Mouse (Mus musculus): ENCODE results near the gene Arid4a.

Arid4a gene

GRCm38 (mm10) chr12:71015363-71016210 is at the start of gene Arid4a:
Gene Arid4a (plus strand): TSS chr12:71015990.
- in situ Hi-C loops (cut with MboI; ENCODE audit: unreplicated experiment in 2 of 2): no loop called here

- in situ Hi-C loops (cut with MboI; ENCODE audit: unreplicated experiment in 2 of 2): loop anchor here (5.0 to 25.0 kb wide), 6 partner anchors 80 to 1805 kb away; partner anchors contain the start of genes Dnaaf2 (in 1 of the 2), Gm49383 (in 1 of the 2), Lrr1 (in 1 of the 2) and Mgat2 (in 1 of the 2)
Observed at GRCm38 (mm10) chr12:70967581-70967980, 48.2 kb upstream of the Arid4a start.

DNA sequence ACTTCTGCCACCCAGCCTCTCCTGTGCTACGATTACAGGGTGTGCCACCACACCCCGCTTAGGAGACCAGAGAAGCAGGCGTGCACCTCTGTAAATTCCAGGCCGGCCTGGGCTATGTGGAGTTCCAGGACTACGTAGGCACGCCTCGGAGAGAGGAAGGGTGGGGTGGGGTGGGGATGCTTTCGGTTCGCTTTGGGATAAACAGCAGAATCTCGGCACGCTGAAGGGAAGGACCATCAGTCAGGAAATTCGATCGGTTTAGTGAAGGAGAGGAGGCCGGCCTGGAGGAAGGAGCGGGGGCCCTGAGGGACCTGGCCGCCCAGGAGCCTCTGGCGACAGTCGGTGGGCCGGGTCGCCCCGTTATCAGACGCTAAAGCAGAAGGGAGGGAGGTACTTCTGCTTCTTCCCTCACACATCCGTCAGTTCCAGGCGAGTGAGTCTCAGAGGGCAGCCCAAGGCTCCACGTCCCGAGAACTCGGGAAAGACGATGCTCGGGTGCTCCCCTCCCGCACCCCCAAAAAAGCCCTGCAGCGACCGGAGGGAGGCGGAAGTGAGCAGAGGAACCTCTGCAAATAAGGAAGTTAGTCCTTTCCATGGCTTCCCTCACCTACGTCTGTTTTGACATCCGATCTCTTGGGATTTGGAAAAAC is 47.5 kb upstream of the Arid4a start:
- in situ Hi-C loops (cut with MboI; ENCODE audit: unreplicated experiment in 2 of 2): loop anchor here (5.0 to 25.0 kb wide), 6 partner anchors 79 to 1806 kb away; partner anchors contain the start of genes Dnaaf2 (in 1 of the 2), Gm49383 (in 1 of the 2), Lrr1 (in 1 of the 2) and Mgat2 (in 1 of the 2)

DNA sequence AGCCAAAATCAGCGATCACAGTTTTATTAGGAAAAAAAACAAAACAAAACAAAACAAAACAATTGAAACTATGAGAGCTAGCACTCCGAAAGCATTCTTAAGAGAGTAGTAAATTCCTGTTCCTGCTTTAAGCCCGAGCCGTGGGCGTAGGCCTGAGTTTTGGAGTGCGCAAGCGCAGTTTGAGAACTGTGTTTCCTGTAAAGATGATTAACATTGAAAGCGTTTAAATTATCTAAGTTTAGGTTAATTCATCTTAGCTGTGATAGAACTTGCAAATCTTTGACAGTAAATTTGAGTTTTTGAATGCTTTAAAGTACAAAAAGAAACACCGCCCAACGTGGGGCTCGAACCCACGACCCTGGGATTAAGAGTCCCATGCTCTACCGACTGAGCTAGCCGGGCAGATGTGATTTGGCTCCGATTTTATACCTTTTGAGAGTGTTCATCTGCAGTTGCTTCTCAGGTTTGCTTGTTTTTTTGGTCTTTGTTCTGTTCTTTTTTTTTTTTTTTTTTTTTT is 46.9 kb upstream of the Arid4a start:
- in situ Hi-C loops (cut with MboI; ENCODE audit: unreplicated experiment in 2 of 2): loop anchor here (5.0 to 25.0 kb wide), 6 partner anchors 78 to 1807 kb away; partner anchors contain the start of genes Dnaaf2 (in 1 of the 2), Gm49383 (in 1 of the 2), Lrr1 (in 1 of the 2) and Mgat2 (in 1 of the 2)

DNA sequence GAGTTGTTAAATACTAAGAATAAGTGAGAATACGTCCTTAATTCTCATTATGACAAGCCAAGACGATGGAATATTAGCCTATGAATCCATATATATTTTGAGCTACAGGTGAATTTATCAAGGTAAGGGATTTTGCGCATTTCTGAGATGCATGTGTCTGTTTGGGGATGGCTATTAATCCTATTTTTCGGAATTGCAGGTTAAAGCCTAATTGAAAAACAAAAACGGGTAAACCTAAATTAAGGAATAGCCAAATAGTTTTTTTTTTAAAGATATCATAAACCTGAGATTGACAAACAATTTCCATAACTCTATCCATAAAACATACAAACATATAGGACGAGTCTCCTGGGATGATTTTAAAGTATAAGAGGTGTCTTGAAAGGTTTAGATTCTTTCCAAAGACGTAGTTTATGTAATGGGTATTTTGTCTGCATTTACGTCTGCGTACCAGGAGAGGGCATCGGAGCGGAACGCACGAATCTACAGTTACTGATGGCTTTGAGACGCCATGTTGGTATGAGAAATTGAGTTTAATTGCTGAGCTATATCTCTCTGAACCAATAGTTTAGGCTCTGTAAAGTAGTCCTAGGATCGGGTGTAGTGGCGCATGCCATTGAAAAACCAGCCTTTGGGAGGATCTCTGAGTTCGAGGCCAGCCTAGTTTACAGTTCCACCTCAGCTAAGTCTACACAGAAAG is 46.2 kb upstream of the Arid4a start:
- in situ Hi-C loops (cut with MboI; ENCODE audit: unreplicated experiment in 2 of 2): loop anchor here (5.0 to 25.0 kb wide), 8 partner anchors 43 to 1807 kb away; partner anchors contain the start of genes Dnaaf2 (in 1 of the 2), Gm49383 (in 1 of the 2), Lrr1 (in 1 of the 2) and Mgat2 (in 1 of the 2)

DNA sequence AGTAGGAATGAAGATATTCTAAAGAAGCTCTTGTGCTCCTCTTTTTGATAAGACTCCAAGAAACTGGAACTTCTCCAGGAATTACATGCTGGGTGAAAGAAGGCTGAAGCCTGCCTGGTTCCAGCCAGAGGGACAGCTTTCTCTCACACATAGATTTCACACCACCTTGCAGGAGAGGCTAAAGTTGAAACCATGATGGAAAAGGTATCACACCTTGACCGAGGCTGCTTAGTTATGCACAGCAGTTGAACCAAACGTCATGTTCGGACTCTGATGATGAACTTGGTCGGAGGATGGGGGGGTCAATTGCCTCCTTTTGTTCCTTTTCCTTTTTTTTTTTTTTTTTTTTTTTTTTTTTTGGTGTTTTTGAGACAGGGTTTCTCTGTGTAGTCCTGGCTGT is 42.0 kb upstream of the Arid4a start:
- in situ Hi-C loops (cut with MboI; ENCODE audit: unreplicated experiment in 2 of 2): loop anchor here (5.0 to 25.0 kb wide), 5 partner anchors 38 to 1812 kb away; partner anchors contain the start of genes Dnaaf2 (in 1 of the 2), Gm49383 (in 1 of the 2), Lrr1 (in 1 of the 2) and Mgat2 (in 1 of the 2)

DNA sequence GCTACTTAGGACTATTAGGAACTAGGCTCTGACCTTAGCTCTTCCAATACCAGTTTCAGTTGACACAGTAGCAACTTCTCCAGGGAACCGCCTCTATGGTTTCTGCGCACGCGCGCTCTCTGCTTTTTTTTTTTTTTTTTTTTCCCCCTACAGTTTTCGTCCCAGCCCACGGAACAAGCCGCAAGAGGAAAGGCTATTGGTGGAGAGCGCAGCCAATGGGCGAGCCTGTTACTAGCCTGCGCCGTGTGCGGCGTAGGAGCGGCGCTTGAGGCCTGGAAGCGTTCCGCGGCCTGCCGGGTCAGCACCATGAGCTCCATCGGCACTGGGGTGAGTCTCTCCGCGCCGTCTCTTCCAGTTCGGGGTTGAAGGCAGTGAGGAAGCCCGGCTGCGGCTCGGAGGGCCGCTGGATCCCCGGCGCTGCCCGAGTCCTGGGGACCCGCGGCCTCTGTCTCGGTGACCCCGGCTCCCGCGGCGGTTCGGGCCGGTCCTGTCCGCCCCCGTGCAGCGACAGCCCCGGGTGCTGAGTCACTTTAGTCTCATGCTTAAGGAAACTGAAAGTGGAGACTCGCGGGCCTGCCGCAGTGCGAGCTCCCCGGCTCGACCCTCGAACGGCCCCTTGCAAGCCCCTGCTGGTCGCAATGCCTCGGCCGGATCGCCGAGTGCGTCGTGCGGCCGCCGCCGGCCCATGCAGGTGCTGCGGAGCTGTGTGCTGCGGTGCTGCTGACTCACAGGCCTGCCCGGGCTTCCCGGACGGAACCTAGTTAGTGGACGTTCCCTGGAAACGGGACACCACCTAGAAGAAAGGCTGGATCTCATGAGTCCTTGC is 41.1 kb upstream of the Arid4a start, which contains the start of gene Psma3:
Gene Psma3, plus strand, starts transcription at position 181 of the 826 bp plus-strand sequence.
- in situ Hi-C loops (cut with MboI; ENCODE audit: unreplicated experiment in 2 of 2): loop anchor here (5.0 to 25.0 kb wide), 5 partner anchors 38 to 1812 kb away; partner anchors contain the start of genes Dnaaf2 (in 1 of the 2), Gm49383 (in 1 of the 2), Lrr1 (in 1 of the 2) and Mgat2 (in 1 of the 2)

DNA sequence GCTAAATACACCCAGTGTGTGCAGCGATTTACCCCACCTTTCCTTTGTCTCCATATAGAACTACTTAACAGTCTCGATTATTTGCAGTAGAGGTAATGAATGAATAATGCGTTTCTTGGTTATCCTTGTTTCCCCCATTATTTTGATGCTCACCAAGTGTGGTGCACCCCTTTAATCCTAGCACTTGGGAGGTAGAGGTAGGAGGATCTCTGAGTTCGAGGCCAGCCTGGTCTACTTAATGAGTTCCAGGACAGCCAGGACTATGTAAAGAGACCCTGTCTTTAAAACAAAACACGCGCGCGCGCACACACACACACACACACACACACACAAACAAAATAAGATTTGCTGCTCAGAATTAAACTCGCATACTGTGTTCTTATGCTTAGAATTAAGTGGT is 40.4 kb upstream of the Arid4a start:
- in situ Hi-C loops (cut with MboI; ENCODE audit: unreplicated experiment in 2 of 2): loop anchor here in 1 of 2 experiments (10.0 kb wide), 1 partner anchor 69 kb away; no protein-coding TSS in a partner anchor

DNA sequence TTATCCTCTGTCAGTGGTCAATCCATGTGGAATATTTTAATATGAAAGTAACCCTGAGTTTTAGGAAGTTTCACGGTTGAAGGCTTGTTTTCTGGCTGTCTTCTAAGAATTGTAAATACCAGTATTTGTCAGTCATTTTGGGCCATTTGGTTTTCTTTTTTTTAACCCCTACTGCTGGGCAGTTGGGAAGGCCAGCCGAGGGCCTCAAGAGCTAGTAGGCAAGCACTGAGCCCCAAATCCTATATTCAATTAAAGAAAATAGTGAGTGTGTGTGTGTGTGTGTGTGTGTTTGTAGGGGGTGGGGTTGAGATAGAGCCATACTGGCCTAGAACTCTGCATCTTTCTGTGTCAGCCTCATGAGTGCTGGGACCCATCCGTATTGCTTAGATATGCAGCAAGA is 39.9 kb upstream of the Arid4a start:
- in situ Hi-C loops (cut with MboI; ENCODE audit: unreplicated experiment in 2 of 2): loop anchor here in 1 of 2 experiments (10.0 kb wide), 1 partner anchor 69 kb away; no protein-coding TSS in a partner anchor

DNA sequence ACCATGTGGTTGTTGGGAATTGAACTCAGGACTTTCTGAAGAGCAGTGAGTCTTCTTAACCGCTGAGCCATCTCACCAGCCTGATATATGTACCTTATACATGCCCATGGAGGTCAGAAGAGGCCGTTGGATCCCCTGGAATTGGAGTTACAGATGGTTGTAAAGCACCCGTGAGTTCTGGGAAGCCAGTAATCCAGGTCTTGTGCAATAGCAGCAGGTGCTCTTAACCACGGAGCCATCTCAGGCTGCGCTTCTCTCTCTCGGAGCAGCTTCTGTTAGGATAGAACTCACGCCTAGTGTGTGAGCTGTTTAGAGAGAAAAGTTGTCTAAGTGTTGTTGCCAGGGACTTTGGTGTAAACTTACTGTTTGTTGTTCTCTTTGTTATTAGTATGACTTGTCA is 37.4 kb upstream of the Arid4a start:
- in situ Hi-C loops (cut with MboI; ENCODE audit: unreplicated experiment in 2 of 2): loop anchor here in 1 of 2 experiments (10.0 kb wide), 1 partner anchor 66 kb away; no protein-coding TSS in a partner anchor

DNA sequence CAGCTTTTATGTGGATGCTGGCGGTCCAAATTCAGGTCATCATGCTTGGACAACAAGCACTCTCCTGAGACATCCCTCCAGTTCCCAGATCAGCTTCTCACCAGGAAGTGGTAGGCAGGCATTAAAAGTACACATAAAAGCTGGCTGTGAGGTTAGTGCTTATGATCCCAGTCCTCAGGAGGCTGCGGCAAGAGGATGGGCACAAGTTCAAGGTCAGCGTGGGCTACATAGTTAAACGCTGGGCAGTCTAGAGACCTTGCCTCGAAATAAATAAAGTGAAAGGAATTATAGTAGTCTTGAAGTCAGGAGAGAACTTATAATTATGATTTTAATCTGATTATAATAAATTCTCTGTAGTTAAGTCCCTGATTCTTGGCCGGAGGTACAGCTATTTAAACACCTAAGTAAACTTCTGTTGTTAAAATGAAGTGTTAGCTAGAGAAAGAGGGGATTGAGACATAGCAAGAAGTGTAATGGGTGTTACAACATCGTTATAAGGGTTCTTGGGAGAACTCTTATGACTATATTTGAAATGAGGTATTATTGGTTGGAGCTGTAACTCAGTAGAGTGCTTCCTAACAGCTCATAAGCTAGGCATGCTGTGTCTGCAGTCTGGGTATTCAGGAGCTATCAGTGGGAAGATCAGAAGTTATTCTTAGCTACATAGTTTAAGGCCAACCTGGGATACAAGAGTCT is 30.8 kb upstream of the Arid4a start:
- in situ Hi-C loops (cut with MboI; ENCODE audit: unreplicated experiment in 2 of 2): no loop called here

- in situ Hi-C loops (cut with MboI; ENCODE audit: unreplicated experiment in 2 of 2): no loop called here
Observed at GRCm38 (mm10) chr12:70997225-70997624, 18.6 kb upstream of the Arid4a start.

DNA sequence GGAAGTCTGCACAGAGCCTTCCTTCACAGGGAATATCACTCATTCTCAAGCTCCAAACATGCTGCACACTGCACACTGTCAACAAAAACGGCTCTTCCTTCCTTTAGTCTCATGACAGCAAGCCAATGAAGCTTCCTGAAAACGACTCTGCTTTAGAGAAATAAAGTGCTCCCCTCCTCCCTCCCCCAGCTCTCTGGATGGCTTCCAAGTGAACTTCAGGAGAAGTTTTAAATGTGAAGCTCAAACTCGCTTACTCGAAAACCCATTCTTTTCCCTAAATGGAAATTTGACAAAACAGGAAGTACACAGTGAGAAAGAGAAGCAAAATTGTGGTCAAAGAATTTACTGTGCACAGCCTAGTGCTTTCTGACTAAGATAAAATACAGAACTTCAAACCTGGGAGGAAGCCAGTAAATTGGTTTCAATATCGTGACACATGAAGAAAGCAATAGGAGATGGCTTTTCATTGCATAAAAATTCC is 16.3 kb upstream of the Arid4a start:
- in situ Hi-C loops (cut with MboI; ENCODE audit: unreplicated experiment in 2 of 2): no loop called here

- in situ Hi-C loops (cut with MboI; ENCODE audit: unreplicated experiment in 2 of 2): no loop called here
Observed at GRCm38 (mm10) chr12:71000344-71000743, 15.4 kb upstream of the Arid4a start.

DNA sequence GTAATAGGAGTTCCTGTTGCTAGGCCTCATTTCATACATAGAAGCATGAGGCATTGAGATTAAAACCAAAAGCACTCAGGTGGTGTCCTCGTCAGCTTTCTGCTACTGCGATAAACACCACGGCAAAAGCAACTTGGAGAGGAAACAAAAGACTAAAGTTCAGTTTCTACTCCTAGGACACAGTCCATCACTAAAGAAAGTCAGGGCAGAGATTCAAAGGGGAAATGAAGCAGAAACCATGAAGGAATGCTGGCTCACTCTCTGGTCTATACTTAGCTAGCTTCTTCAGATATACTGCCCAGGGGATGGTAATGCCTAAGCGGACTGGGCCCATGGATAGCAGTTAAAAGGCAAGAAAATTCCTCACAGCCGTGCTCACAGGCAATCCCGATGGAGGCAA is 14.3 kb upstream of the Arid4a start:
- in situ Hi-C loops (cut with MboI; ENCODE audit: unreplicated experiment in 2 of 2): no loop called here

- in situ Hi-C loops (cut with MboI; ENCODE audit: unreplicated experiment in 2 of 2): no loop called here
Observed at GRCm38 (mm10) chr12:71003760-71004426, 11.9 kb upstream of the Arid4a start.

- in situ Hi-C loops (cut with MboI; ENCODE audit: unreplicated experiment in 2 of 2): no loop called here
Observed at GRCm38 (mm10) chr12:71006141-71006540, 9.6 kb upstream of the Arid4a start.

DNA sequence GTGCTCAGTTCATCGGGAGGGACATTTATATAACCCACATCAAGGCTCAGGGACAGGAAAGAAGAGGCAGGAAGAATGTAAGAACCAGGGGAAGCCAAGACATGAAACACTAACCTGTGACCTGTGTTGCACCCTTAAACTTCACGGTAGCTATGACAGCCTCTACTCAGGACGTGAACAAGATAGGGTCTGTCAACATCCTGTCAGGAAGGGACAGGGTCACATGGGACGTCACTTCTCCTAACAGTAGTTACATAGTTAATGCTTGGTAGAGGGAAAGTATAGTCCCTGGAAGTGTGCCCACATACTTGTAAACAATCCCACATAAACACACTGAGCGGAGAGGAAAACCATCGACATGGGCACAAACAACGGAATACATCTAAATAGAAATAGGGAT is 8.9 kb upstream of the Arid4a start:
- in situ Hi-C loops (cut with MboI; ENCODE audit: unreplicated experiment in 2 of 2): no loop called here

Data from v-Abl transformed pro-B cells (cell line).